Mouse (Mus musculus): ENCODE measurements around the gene Olfr869. TPM values are rescaled to one million over a fixed set of nuclear protein-coding genes. Genes with fewer than 3 reads are reported as not detected.

The Olfr869 gene
- not detected in 2 replicates for polyA plus RNA-seq (2021; fragmentation: Nextera tagmentation)
- long read RNA-seq, experiment 1, result 0 reads
- long read RNA-seq, experiment 2, result 0 reads

DNA sequence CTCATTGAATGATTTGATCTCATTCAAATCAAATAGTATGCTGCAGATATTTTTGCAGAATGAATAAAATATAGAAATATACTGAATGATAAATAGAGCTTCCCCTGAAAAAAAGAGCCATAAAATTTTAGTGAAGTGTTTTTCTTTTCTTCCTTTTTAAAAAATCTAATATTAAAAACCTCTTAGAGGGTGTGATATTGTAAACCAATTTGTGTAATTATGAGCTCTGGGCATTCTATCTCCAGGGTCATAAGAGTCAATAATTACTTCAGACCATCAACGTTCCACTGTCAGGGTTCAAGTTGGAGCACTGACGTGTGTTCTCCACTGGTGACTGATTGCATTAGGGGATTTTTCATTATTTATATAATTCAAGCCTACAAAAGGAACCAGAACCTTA lies at the start of gene Olfr869:
TSS of gene Olfr869 (plus strand) at position 301 of the 400 bp plus-strand sequence.

GRCm38 (mm10) chr9:20098326-20098725 lies 30.5 kb upstream of the Olfr869 start, which contains the start of gene Olfr868:
Gene Olfr868, plus strand, starts transcription at chr9:20098626.

DNA sequence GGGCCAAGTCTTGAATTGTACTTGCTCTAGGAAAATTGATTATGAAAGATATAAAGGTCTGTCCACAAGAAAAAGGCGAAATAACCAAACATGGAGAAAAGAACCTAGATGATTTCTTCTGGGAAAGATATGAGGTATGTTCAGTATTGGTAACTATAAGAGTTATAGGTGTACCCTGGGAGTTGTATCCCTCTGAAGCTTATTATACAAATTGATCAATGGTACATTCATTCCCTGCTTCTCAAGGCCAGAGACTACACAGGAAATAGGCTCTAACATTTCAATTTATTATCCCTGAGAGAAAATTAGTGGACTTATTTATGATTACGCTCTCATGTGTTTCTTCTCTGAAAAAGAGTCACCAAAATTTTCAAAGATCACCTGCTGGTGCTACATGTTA lies 45.1 kb downstream of the Olfr869 start, which contains the start of gene Olfr870:
TSS of gene Olfr870 (minus strand) at position 101 of the 400 bp plus-strand sequence.

Other genes starting within 250 kb of the Olfr869 start
- not detected in 2 replicates for gene Olfr862, start 241.0 kb upstream of the Olfr869 start, polyA plus RNA-seq (2021; fragmentation: Nextera tagmentation)
- 0.45 and 0.57 TPM in 2 replicates for gene Olfr77, start 212.1 kb upstream of the Olfr869 start, polyA plus RNA-seq (2021; fragmentation: Nextera tagmentation)
- not detected in 2 replicates for gene Olfr866, start 101.0 kb upstream of the Olfr869 start, polyA plus RNA-seq (2021; fragmentation: Nextera tagmentation)
- not detected in 2 replicates for gene Olfr867, start 71.4 kb upstream of the Olfr869 start, polyA plus RNA-seq (2021; fragmentation: Nextera tagmentation)
- gene Olfr868, start 30.4 kb upstream of the Olfr869 start, polyA plus RNA-seq (2021; fragmentation: Nextera tagmentation), result not detected in 2 replicates
- gene Olfr870, start 45.0 kb downstream of the Olfr869 start, polyA plus RNA-seq (2021; fragmentation: Nextera tagmentation), result not detected in 2 replicates
- not detected in 2 replicates for gene Olfr871, start 83.2 kb downstream of the Olfr869 start, polyA plus RNA-seq (2021; fragmentation: Nextera tagmentation)
- not detected in 2 replicates for gene Olfr872, start 108.1 kb downstream of the Olfr869 start, polyA plus RNA-seq (2021; fragmentation: Nextera tagmentation)
- gene Olfr39, start 153.3 kb downstream of the Olfr869 start, polyA plus RNA-seq (2021; fragmentation: Nextera tagmentation), result not detected in 2 replicates
- gene Olfr873, start 169.5 kb downstream of the Olfr869 start, polyA plus RNA-seq (2021; fragmentation: Nextera tagmentation), result not detected in 2 replicates
- not detected in 2 replicates for gene Olfr18, start 207.1 kb downstream of the Olfr869 start, polyA plus RNA-seq (2021; fragmentation: Nextera tagmentation)

Measured in layer of hippocampus, adult 6 months (tissue).